Mouse (Mus musculus): ENCODE data around the gene Ndufs7.

DNA sequence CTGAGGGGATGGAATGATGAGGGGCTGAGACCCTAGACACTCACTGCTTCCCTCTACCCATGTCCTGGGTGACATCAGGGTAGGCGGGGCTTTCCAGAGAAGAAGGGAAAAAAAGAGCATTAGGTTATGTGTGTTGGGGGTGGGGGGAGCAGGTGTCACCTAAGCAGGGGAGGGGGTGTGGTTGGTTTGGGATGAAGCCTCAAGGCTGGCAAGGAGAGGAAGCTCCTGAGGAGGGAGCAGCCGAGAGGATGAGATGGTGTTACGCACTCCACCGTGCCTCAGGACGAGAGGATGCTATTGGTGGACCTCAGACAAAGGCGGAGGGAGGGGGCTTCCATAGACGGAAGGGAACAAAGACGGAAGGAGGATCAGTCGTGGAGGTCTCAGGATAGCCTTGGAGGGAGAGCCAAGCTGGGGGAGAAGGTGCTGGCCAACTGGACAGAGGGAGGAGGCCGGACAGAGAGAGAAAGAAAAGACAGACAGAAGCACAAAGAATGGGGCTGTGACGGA lies 51.8 kb downstream of the Ndufs7 start:
- TF ChIP-seq CTCF (IDR thresholded peaks at IDR 0.05 in 2 of 3, conservative IDR thresholded peaks at IDR 0.05 in 1 of 3; ENCODE audit: control insufficient read depth in 1 of 3, insufficient read depth in 1 of 3, low read depth in 2 of 3, low read length in 3 of 3, poor library complexity in 1 of 3, severe bottlenecking in 1 of 3): no peak
- TF ChIP-seq POLR2A (IDR thresholded peaks at IDR 0.05; ENCODE audit: control insufficient read depth in 1 of 2, insufficient read depth in 1 of 2, low read depth in 1 of 2, low read length in 2 of 2, poor library complexity in 1 of 2): no peak
- TF ChIP-seq NELFE (IDR thresholded peaks at IDR 0.05; ENCODE audit: low read depth, low read length): no peak
- no peak for TF ChIP-seq TAL1 (IDR thresholded peaks at IDR 0.05; ENCODE audit: low read length)
- no peak for TF ChIP-seq MAZ (IDR thresholded peaks at IDR 0.05; ENCODE audit: low read depth, low read length)
- no peak for TF ChIP-seq MAX (IDR thresholded peaks at IDR 0.05; ENCODE audit: low read length)
- TF ChIP-seq UBTF (IDR thresholded peaks at IDR 0.05; ENCODE audit: borderline replicate concordance, insufficient read depth, low read depth, low read length): no peak
- no peak for TF ChIP-seq TCF12 (IDR thresholded peaks at IDR 0.05; ENCODE audit: low read depth, low read length)
- no peak for TF ChIP-seq SIN3A (IDR thresholded peaks at IDR 0.05; ENCODE audit: low read length)
- TF ChIP-seq MAFK (IDR thresholded peaks at IDR 0.05; ENCODE audit: borderline replicate concordance, low read depth, low read length): no peak
- TF ChIP-seq RCOR1 (IDR thresholded peaks at IDR 0.05; ENCODE audit: low read depth, low read length): no peak

Measured in MEL (cell line).